ENCODE assay signal across 8 mouse cellular contexts in the genomic region with DNA sequence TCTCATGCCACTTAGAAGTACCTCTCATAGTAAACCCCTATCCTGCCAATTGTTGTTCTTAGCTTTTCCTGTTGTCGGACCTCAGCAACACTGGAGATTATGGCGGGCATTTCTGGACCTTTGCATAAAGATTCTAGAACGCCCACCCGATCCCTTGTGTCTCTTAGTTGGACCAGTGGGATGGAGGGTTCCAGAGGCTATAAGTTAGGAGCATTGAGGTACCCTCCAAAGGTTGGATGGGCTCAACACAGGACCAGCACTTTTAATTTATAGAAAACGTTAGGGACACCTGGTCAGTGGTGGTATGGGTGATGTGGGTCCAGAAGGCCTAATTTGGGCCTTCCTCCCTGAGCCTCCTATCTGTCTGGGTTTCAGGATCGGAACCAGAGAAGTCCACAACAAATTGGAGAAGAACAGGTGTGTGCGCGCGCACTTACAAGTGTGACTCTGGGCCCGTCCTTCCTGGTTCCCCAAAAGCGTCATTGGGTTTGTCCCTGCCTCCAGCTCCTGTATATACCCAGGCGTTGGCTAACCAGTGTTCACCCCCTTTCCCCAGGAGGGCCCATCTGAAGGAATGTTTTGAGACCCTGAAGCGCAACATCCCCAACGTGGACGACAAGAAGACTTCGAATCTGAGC. TPM values are rescaled to one million over a fixed set of nuclear protein-coding genes. Genes with fewer than 3 reads are reported as not detected.
DNase-seq lines count a peak whose midpoint lies in the region; ATAC-seq and TF ChIP-seq lines count a peak whose summit lies in the region.

No protein-coding gene starts in this region.

- no peak for ATAC-seq in lung, postnatal 0 days
- peak; percentile 3; the same call in 1 of the 2 replicates for ATAC-seq in limb, embryonic 12.5 days (ENCODE audit: insufficient number of reproducible peaks, insufficient read depth, low FRiP score, low TSS enrichment, low read depth)
- ATAC-seq in neural tube, embryonic 15.5 days (ENCODE audit: low FRiP score), result peak; percentile 0; the same call in 1 of the 2 replicates

- 0 out of 2 replicates have a peak, but pooled peaks cover 5% of the 10 kb centered on the region for H3K36me3 ChIP-seq in lung, postnatal 0 days (ENCODE audit: insufficient read depth, low read length)
- peaks cover 48% of the 10 kb centered on the region for H3K36me3 ChIP-seq in erythroblast, embryonic 14.5 days (ENCODE audit: control insufficient read depth)
- peaks cover 26% of the 10 kb centered on the region for H3K36me3 ChIP-seq in limb, embryonic 12.5 days
- H3K36me3 ChIP-seq in neural tube, embryonic 15.5 days, result peaks cover 4% of the 10 kb centered on the region

- H3K4me3 ChIP-seq in lung, postnatal 0 days (ENCODE audit: low read depth, low read length), result peak overlapping the region; percentile 46
- H3K4me3 ChIP-seq in erythroblast, embryonic 14.5 days (replicated peaks), result peak overlapping the region; percentile 76
- peak overlapping the region; percentile 56 for H3K4me3 ChIP-seq in limb, embryonic 12.5 days (replicated peaks)
- H3K4me3 ChIP-seq in neural tube, embryonic 15.5 days (replicated peaks), result peak overlapping the region; percentile 52

- TF ChIP-seq CTCF in lung, postnatal 0 days (IDR thresholded peaks at IDR 0.05), result no peak

- H3K27ac ChIP-seq in lung, postnatal 0 days (ENCODE audit: low read length), result peak overlapping the region; percentile 98
- H3K27ac ChIP-seq in limb, embryonic 12.5 days, result peak overlapping the region; percentile 93
- H3K27ac ChIP-seq in neural tube, embryonic 15.5 days (replicated peaks), result peak overlapping the region; percentile 91

- no peak for TF ChIP-seq EP300 in lung, postnatal 0 days (IDR thresholded peaks at IDR 0.05)

- H3K4me1 ChIP-seq in lung, postnatal 0 days (ENCODE audit: insufficient read depth, low read depth, low read length), result peaks cover 29% of the 10 kb centered on the region; the same call in 1 of the 2 replicates
- peaks cover 82% of the 10 kb centered on the region for H3K4me1 ChIP-seq in erythroblast, embryonic 14.5 days (ENCODE audit: control insufficient read depth)
- peaks cover 54% of the 10 kb centered on the region for H3K4me1 ChIP-seq in limb, embryonic 12.5 days (replicated peaks)
- H3K4me1 ChIP-seq in neural tube, embryonic 15.5 days, result peaks cover 64% of the 10 kb centered on the region

- no peak for DNase-seq in lung, postnatal 0 days (ENCODE audit: low spot score)
- no peak for DNase-seq in lung, postnatal 14 days
- no peak for DNase-seq in T-cell, adult 2 months (ENCODE audit: low spot score)
- DNase-seq in right cerebral cortex, adult 2 months (ENCODE audit: low spot score in 2 of 2), result no peak
- DNase-seq in right cerebral cortex, postnatal 4 days, result no peak

- peak overlapping the region; percentile 74 for H3K4me2 ChIP-seq in lung, postnatal 0 days (replicated peaks; ENCODE audit: low read depth, low read length)
- H3K4me2 ChIP-seq in limb, embryonic 12.5 days, result peak overlapping the region; percentile 72
- peak overlapping the region; percentile 85 for H3K4me2 ChIP-seq in neural tube, embryonic 15.5 days

- peak overlapping the region; percentile 13; the same call in 1 of the 2 replicates for H3K9ac ChIP-seq in lung, postnatal 0 days (replicated peaks; ENCODE audit: low read depth)
- peak overlapping the region; percentile 69 for H3K9ac ChIP-seq in limb, embryonic 12.5 days (replicated peaks)
- peak overlapping the region; percentile 53 for H3K9ac ChIP-seq in neural tube, embryonic 15.5 days (replicated peaks)

- no peaks in the 10 kb centered on the region for H3K27me3 ChIP-seq in lung, postnatal 0 days (replicated peaks; ENCODE audit: insufficient read depth, low read length)
- no peaks in the 10 kb centered on the region for H3K27me3 ChIP-seq in erythroblast, embryonic 14.5 days (ENCODE audit: control insufficient read depth)
- no peaks in the 10 kb centered on the region for H3K27me3 ChIP-seq in limb, embryonic 12.5 days
- H3K27me3 ChIP-seq in neural tube, embryonic 15.5 days (replicated peaks), result no peaks in the 10 kb centered on the region

- H3K9me3 ChIP-seq in lung, postnatal 0 days (ENCODE audit: low read length), result no peaks in the 10 kb centered on the region
- H3K9me3 ChIP-seq in erythroblast, embryonic 14.5 days (ENCODE audit: control insufficient read depth, low read length), result no peaks in the 10 kb centered on the region
- no peaks in the 10 kb centered on the region for H3K9me3 ChIP-seq in limb, embryonic 12.5 days
- H3K9me3 ChIP-seq in neural tube, embryonic 15.5 days (replicated peaks), result no peaks in the 10 kb centered on the region

- 46% methylated on average over 16 of the region's 16 CpGs for WGBS in lung, postnatal 0 days
- WGBS in limb, embryonic 12.5 days, result 43% methylated on average over 16 of the region's 16 CpGs
- 51% methylated on average over 16 of the region's 16 CpGs for WGBS in neural tube, embryonic 15.5 days

RNA-seq across cellular contexts. Expression of gene Mnt, which starts 6.5 kb away (rescaled TPM):
- 4.7 and 4.9 TPM in 2 replicates for polyA plus RNA-seq in lung, postnatal 0 days (2015; fragmentation: Nextera tagmentation; extraction: Ambion mirVana)
- 3.4 and 3.7 TPM in 2 replicates for polyA plus RNA-seq in erythroblast, embryonic 14.5 days (2012)
- 4.4 and 5.7 TPM in 2 replicates for polyA plus RNA-seq in limb, embryonic 12.5 days (2016; fragmentation: Nextera tagmentation; extraction: Ambion mirVana)
- polyA plus RNA-seq in neural tube, embryonic 15.5 days (2015; fragmentation: Nextera tagmentation; extraction: Ambion mirVana), result 7.0 and 7.3 TPM in 2 replicates

RNA-seq across cellular contexts. Expression of gene Sgsm2, which starts 59.7 kb away (rescaled TPM):
- 2.5 and 2.6 TPM in 2 replicates for polyA plus RNA-seq in lung, postnatal 0 days (2015; fragmentation: Nextera tagmentation; extraction: Ambion mirVana)
- 0.17 and 0.18 TPM in 2 replicates for polyA plus RNA-seq in erythroblast, embryonic 14.5 days (2012)
- 5.2 and 5.9 TPM in 2 replicates for polyA plus RNA-seq in limb, embryonic 12.5 days (2016; fragmentation: Nextera tagmentation; extraction: Ambion mirVana)
- polyA plus RNA-seq in neural tube, embryonic 15.5 days (2015; fragmentation: Nextera tagmentation; extraction: Ambion mirVana), result 24.1 and 27.3 TPM in 2 replicates

Comparison
In these comparisons a context has a peak if more than half of its experiments do, and no peak if none do; other contexts are left out.
1. H3K9ac ChIP-seq: peak in every context shown above with its lines; median percentile 69 in limb, embryonic 12.5 days; 53 in neural tube, embryonic 15.5 days; 13 in lung, postnatal 0 days.